Mouse (Mus musculus) adrenal gland (tissue): ENCODE results near the gene Gm13697.

Source experiments
- intact Hi-C: fragments of 180-260 bp; cut with DNase I; formaldehyde crosslinking; loops from one replicate; pipeline ENCODE4 v1.15.1; 2025

Gene Gm13697

GRCm38 (mm10) chr2:84032505-84032904 is 48.0 kb downstream of the Gm13697 start:
- intact Hi-C loops = no loop called here

- intact Hi-C loops = no loop called here
These were observed 51.5 kb downstream of the Gm13697 start for GRCm38 (mm10) chr2:84035997-84036396.
